Mouse (Mus musculus) midbrain, embryonic 12.5 days (tissue): Measurements from ENCODE around the gene Sgip1. TPM values are rescaled to one million over a fixed set of nuclear protein-coding genes. Genes with fewer than 3 reads are reported as not detected.

Experiments
- ATAC-seq: fragments of 200-750 bp; cut with Nextera tagmentation; 2 replicates; pipeline ENCODE4 v1.8.0; 2017; ENCODE audit warnings: low read depth, moderate TSS enrichment, moderate library complexity; ENCODE audit not compliant: low FRiP score
- H3K27ac ChIP-seq: fragments of 300-500 bp; sonication (generic); replicated peaks from 2 replicates; pipeline ENCODE4 v1.5.1; 2016; ENCODE audit warnings: mild to moderate bottlenecking
- H3K27me3 ChIP-seq: fragments of 300-500 bp; sonication (generic); 2 replicates; pipeline ENCODE4 v1.6.1; 2016; ENCODE audit warnings: mild to moderate bottlenecking
- H3K36me3 ChIP-seq: fragments of 300-500 bp; sonication (generic); 2 replicates; pipeline ENCODE4 v1.6.1; 2016
- H3K4me1 ChIP-seq: fragments of 300-500 bp; sonication (generic); 2 replicates; pipeline ENCODE4 v1.6.1; 2016
- H3K4me2 ChIP-seq: fragments of 300-500 bp; sonication (generic); replicated peaks from 2 replicates; pipeline ENCODE4 v1.6.1; 2016; ENCODE audit warnings: mild to moderate bottlenecking, moderate library complexity
- H3K4me3 ChIP-seq: fragments of 300-500 bp; sonication (generic); 2 replicates; pipeline ENCODE4 v1.5.1; 2016; ENCODE audit warnings: mild to moderate bottlenecking
- H3K9ac ChIP-seq: fragments of 300-500 bp; sonication (generic); replicated peaks from 2 replicates; pipeline ENCODE4 v1.6.1; 2016; ENCODE audit warnings: mild to moderate bottlenecking, moderate library complexity
- H3K9me3 ChIP-seq: fragments of 300-500 bp; sonication (generic); 2 replicates; pipeline ENCODE4 v1.6.1; 2016; ENCODE audit warnings: mild to moderate bottlenecking
- WGBS: fragments of 180-500 bp; shearing (Covaris S2); methylation state at CpG from one replicate; pipeline ENCODE4 v1.1.7; 2016; 5-methylcytosine and 5-hydroxymethylcytosine counted together
- polyA plus RNA-seq: library from polyadenylated mRNA; unstranded; fragments of >200 nt; fragmentation: Nextera tagmentation; extraction: Ambion mirVana; gene quantifications from 2 replicates; pipeline ENCODE4 v1.2.1, GENCODE M21; 2016

The Sgip1 gene
- polyA plus RNA-seq, 1 experiment from 2014 or later = 32.5 TPM

DNA sequence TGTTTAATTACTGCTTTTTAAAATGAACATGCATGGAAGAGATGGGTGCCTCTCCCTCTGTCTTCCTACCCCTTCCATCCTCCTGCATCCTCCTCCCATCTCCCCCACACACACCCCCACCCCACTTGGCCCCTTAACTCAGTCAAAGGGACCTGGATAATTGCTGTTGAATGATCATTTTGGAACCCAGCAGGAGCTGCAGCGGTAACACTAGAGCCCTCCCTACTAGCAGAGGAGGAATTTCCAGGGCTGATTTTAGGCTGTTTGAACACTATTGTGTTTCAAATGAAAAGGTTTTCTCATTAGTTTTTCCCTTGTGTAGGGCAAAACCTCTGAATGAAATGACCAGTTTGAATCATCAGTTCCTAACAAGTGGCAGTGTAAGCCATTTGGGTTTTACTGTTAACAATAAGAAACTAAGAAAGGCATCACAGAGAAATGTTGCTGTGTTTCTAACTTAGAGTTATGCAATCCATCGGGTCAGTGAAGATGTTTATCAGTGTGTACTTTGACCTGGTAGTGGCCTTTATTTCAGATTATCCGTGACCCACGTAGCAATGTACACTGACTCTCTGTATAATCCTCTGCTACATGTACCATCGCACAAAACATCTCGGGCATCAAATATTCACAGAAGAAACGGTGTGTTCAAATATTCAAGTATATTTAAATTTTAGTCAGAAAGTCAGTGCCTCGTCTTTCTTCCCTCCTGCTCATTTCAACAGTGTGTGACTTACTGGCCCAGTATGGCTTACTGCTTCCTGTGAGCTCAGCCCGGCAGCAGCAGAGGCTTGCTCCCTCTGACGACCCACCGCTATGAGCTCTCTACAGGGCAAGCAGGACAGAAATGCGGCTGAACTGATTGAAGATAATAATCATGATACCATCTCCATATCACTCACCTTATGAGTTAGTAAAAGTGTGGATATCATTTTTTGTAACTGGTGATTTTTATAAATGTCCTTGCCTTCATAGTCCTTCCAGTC, 235.5 kb downstream of the Sgip1 start:
- peaks cover 29% of the 10 kb centered on the region for H3K27me3 ChIP-seq
- peaks cover 23% of the 10 kb centered on the region for H3K4me1 ChIP-seq
- 13% methylated on average over 12 of the region's 12 CpGs for WGBS
- no peaks in the 10 kb centered on the region for H3K36me3 ChIP-seq
- ATAC-seq = no peak
- no peak overlapping the region for H3K4me2 ChIP-seq
- H3K4me3 ChIP-seq = no peak overlapping the region
- H3K9ac ChIP-seq = no peak overlapping the region
- H3K9me3 ChIP-seq = no peaks in the 10 kb centered on the region
- no peak overlapping the region for H3K27ac ChIP-seq

DNA sequence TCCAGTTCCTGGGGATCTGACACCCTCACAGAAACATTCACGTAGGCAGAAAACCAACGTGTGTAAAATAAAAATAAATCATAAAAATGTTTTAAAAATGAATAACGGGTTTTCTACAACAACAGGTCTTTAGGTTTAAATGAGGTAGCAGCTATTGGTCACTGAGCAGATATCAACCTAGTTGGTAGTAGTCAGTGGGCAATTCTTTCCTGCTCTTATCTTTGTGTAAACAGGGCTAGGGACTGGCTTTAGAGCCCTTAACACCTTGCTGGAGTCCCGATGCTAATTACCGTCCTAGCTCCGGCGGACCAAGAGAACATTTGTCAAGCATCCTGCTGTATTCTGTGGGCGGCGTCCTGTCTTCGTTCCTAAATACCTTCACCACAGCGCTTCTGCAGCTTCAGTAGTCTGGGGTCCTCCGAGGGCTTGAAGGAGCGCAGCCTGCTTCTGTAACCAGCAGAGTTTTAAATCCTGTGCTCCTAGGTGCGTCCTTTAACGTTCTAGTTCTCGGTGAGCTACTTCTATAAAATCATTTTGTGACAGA, 236.8 kb downstream of the Sgip1 start:
- no peak overlapping the region; the same call in 1 of the 2 replicates for H3K9ac ChIP-seq
- no peaks in the 10 kb centered on the region for H3K36me3 ChIP-seq
- H3K4me3 ChIP-seq = peak overlapping the region; percentile 27
- no peak overlapping the region for H3K27ac ChIP-seq
- no peak for ATAC-seq
- H3K9me3 ChIP-seq = no peaks in the 10 kb centered on the region
- peaks cover 23% of the 10 kb centered on the region for H3K4me1 ChIP-seq
- peaks cover 29% of the 10 kb centered on the region for H3K27me3 ChIP-seq
- H3K4me2 ChIP-seq = peak overlapping the region; percentile 54
- 12% methylated on average over 16 of the region's 16 CpGs for WGBS

DNA sequence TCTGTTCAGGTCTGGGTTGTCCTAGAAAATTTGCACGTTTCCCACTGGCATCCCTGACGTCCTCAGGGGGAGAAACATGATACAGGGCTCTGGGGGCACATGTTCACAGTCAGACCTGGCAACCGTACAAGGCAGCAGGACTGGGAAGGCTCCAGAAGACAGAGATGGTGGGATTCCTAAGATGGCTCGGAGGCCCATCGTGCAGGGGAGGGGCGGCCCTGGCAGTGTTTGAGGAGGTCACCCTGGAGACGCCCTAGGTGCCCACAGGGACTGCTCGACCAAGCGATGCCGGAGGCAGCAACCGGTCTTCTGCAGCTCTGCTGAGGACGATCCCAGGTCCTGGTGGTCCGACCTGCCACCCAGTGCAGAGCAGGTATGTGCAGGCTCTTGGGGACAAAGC, 237.3 kb downstream of the Sgip1 start, which contains the start of gene Tctex1d1:
Gene Tctex1d1, plus strand, starts transcription at position 167 of the 400 bp plus-strand sequence.
- no peaks in the 10 kb centered on the region for H3K9me3 ChIP-seq
- H3K4me2 ChIP-seq = peak within 1 kb of the TSS; percentile 54
- 2% methylated on average over 13 of the region's 13 CpGs for WGBS
- H3K9ac ChIP-seq = no peak within 1 kb of the TSS; the same call in 1 of the 2 replicates
- 0 out of 2 replicates have a peak, but pooled peaks have one; percentile 41 for ATAC-seq
- H3K27me3 ChIP-seq = peaks cover 29% of the 10 kb centered on the region
- peaks cover 23% of the 10 kb centered on the region for H3K4me1 ChIP-seq
- H3K36me3 ChIP-seq = no peaks in the 10 kb centered on the region
- no peak within 1 kb of the TSS for H3K27ac ChIP-seq
- H3K4me3 ChIP-seq = peak within 1 kb of the TSS; percentile 27

DNA sequence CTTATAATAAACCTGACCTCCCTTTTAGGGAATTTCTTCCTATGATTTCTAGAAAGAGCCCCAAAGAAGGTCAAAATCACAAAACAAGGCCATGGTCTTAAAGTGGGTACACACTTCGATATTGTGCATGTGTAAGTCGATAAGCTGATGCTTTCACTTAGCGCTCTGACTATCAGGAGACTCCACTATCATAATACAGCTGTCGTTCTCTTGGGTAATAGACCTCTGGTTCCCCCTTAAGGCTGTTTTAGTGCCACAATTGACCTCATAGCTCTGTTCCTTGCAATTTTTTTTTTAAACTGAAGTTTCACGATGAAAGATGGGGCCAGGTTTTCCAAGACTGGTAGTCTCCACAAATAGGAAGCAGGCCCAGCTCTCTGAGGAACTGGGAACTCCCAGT, 238.3 kb downstream of the Sgip1 start:
- Histone ChIP-seq H3K27ac (no peak overlapping the region), H3K27me3 (peaks cover 28% of the 10 kb centered on the region), H3K36me3 (no peaks in the 10 kb centered on the region), H3K4me3 (no peak overlapping the region), H3K4me1 (peaks cover 23% of the 10 kb centered on the region), H3K4me2 (no peak overlapping the region), H3K9ac (no peak overlapping the region), H3K9me3 (no peaks in the 10 kb centered on the region)
- 64% methylated on average over 5 of the region's 5 CpGs for WGBS
- ATAC-seq = no peak

DNA sequence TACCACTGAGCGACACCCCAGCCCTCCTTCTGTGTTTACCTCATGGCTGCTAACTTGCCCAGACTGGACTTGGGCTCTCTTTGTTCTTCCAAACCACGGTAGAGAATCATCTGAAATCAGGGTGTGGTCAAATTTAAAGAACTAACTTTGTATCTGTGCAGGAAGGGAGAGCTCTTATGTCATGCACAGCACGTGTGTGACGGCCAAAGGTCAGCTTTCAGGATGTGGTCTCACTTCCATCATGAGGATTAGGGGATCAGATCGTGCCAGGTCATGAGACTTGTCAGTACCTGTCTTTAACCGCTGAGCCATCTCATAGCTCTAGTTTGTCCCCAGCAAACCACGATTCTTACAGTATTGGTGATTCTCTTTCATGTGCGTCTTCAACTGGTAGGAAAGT, 240.6 kb downstream of the Sgip1 start:
- no peak overlapping the region for H3K4me2 ChIP-seq
- no peak overlapping the region for H3K27ac ChIP-seq
- H3K4me1 ChIP-seq = peaks cover 16% of the 10 kb centered on the region
- H3K9ac ChIP-seq = no peak overlapping the region
- 87% methylated on average over 8 of the region's 8 CpGs for WGBS
- no peak for ATAC-seq
- H3K36me3 ChIP-seq = no peaks in the 10 kb centered on the region
- H3K4me3 ChIP-seq = no peak overlapping the region
- no peaks in the 10 kb centered on the region for H3K9me3 ChIP-seq
- peaks cover 19% of the 10 kb centered on the region for H3K27me3 ChIP-seq

DNA sequence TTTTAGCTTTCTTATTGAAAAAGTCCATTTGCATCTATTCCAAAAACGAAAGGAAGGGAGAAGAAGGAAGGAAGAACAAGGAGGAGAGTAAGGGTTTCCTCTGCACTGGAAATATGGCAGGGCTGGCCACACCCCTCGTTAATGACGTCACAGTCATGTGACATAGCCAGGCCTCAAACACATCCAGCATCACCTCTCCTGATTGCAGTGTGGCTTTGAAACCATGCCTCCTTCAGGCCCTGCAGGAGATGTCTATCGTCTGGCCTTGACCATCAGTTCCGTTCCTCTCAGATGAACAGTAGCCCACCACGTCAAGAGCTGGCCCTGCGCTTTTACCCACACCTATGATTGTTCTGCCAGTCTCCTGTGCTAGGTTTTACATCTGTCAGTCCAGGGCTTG, 245.1 kb downstream of the Sgip1 start:
- WGBS = 70% methylated on average over 7 of the region's 7 CpGs

DNA sequence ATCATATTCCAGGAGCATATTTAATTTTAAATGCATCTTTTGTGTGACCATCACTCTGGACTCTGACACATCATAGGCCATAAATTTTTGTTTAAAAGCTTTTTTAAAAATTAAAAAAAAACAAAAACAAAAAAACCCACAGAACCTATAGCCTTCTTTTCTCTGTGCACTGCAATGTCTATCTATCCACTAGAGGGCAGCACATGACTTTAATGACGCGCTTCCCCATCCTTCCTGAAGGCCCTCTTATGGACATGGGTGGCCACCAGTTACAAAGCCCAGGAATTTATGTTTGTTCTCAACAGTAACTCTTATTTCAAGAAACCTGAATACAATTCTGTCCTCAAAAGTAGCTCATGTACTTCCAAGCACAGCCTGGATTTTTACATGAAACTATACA, 245.8 kb downstream of the Sgip1 start:
- 1% methylated on average over 2 of the region's 2 CpGs for WGBS
- no peak overlapping the region for H3K4me3 ChIP-seq
- ATAC-seq = peak; percentile 58
- no peaks in the 10 kb centered on the region for H3K36me3 ChIP-seq
- H3K9me3 ChIP-seq = no peaks in the 10 kb centered on the region
- H3K4me2 ChIP-seq = no peak overlapping the region
- H3K9ac ChIP-seq = no peak overlapping the region
- H3K27me3 ChIP-seq = no peaks in the 10 kb centered on the region
- H3K4me1 ChIP-seq = no peaks in the 10 kb centered on the region
- H3K27ac ChIP-seq = no peak overlapping the region

More for the DNA sequence above, 245.1 kb downstream of the Sgip1 start:
- H3K4me3 ChIP-seq = no peak overlapping the region
- H3K9me3 ChIP-seq = no peaks in the 10 kb centered on the region
- no peaks in the 10 kb centered on the region for H3K36me3 ChIP-seq
- H3K27me3 ChIP-seq = no peaks in the 10 kb centered on the region
- H3K27ac ChIP-seq = no peak overlapping the region
- H3K4me1 ChIP-seq = no peaks in the 10 kb centered on the region
- H3K4me2 ChIP-seq = no peak overlapping the region
- no peak for ATAC-seq
- H3K9ac ChIP-seq = no peak overlapping the region

DNA sequence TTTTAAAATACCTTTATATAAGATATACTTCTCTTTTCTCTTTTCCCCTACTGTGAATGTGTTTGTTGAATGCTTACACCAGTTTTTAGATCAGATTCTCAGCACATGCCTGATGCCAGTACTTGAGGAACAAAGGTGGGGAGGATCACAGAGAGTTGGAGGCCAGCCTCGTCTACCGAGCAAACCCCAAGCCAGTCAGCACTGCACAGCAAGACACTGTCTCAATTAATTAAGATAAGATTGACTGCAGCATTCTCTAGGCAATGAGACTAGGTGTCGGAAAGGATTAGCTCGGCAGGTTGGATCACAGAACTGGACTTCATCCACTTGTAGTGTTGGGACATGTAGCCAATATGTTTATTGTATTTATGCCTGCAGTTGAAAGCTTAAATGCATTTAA, 246.2 kb downstream of the Sgip1 start:
- 29% methylated on average over 4 of the region's 4 CpGs for WGBS
- peak; percentile 47 for ATAC-seq
- Histone ChIP-seq H3K9me3 (no peaks in the 10 kb centered on the region), H3K36me3 (no peaks in the 10 kb centered on the region), H3K4me3 (no peak overlapping the region), H3K27me3 (no peaks in the 10 kb centered on the region), H3K27ac (no peak overlapping the region), H3K4me1 (no peaks in the 10 kb centered on the region), H3K9ac (no peak overlapping the region), H3K4me2 (no peak overlapping the region)

DNA sequence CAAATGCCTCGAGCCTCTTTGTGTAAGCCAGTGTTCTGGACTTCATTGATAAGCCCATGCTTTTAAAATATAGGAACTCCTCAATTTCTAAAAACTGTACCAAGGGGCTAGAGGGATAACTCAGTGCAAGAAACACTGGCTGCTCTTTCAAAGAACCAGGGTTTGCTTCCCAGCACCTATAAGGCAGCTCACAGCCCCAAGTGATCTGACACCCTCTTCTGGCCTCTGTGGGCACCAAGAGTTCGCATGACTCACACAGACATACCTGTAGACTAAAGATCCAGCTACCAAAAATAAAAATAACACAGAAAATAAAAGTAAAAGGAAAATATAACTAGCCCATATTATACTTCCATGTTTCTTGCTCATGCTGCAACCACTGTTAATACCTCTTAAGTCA, 246.7 kb downstream of the Sgip1 start:
- Histone ChIP-seq H3K4me3 (no peak overlapping the region), H3K27ac (no peak overlapping the region), H3K4me1 (no peaks in the 10 kb centered on the region), H3K36me3 (no peaks in the 10 kb centered on the region), H3K9me3 (no peaks in the 10 kb centered on the region), H3K27me3 (no peaks in the 10 kb centered on the region), H3K4me2 (no peak overlapping the region), H3K9ac (no peak overlapping the region)
- no peak for ATAC-seq
- WGBS = 61% methylated on average over 2 of the region's 2 CpGs

DNA sequence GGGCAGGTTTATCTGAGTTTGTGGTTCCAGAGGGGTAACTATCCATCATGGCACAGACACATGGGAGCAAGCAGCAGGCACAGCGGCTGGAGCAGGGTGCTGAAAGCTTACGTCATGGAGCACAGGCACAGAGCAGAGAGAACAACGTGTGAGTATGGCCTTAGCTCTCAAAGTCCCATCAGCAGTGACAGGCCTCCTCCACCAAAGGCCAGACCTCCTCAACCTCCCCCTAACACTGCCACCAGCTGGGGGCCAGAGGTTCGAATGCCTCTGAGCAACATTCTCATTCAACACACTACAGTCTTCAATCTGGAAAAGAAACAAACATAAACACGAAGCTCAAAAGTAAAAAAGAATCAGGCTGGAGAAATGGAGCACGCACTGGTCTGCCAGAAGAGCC, 247.4 kb downstream of the Sgip1 start:
- Histone ChIP-seq H3K27ac (no peak overlapping the region), H3K4me3 (no peak overlapping the region), H3K9ac (no peak overlapping the region), H3K36me3 (no peaks in the 10 kb centered on the region), H3K27me3 (no peaks in the 10 kb centered on the region), H3K4me1 (no peaks in the 10 kb centered on the region), H3K9me3 (no peaks in the 10 kb centered on the region), H3K4me2 (no peak overlapping the region)
- WGBS = 87% methylated on average over 6 of the region's 6 CpGs
- ATAC-seq = no peak

DNA sequence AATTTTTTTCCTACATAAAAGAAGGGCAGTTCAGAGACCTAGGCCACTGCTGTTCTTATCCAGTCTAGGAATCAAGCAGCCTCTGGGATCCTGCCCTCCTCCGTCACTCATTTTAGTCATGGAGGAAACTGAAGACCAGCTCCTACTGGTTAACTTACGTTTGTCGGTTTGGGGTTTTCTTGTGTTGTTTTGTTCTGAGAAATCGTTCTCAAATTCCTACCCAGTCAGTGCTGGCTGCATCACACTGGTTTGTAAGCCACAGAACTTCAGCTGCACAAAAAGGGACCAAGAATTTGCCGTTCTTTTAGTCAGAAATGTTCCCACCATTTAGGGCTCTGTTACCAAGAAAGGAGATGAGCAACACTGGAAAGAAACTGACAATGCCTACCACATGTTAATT, 248.3 kb downstream of the Sgip1 start:
- Histone ChIP-seq H3K9me3 (no peaks in the 10 kb centered on the region), H3K9ac (no peak overlapping the region), H3K36me3 (no peaks in the 10 kb centered on the region), H3K4me3 (no peak overlapping the region), H3K4me2 (no peak overlapping the region), H3K27me3 (no peaks in the 10 kb centered on the region), H3K27ac (no peak overlapping the region), H3K4me1 (no peaks in the 10 kb centered on the region)
- ATAC-seq = no peak
- WGBS = 74% methylated on average over 5 of the region's 5 CpGs

DNA sequence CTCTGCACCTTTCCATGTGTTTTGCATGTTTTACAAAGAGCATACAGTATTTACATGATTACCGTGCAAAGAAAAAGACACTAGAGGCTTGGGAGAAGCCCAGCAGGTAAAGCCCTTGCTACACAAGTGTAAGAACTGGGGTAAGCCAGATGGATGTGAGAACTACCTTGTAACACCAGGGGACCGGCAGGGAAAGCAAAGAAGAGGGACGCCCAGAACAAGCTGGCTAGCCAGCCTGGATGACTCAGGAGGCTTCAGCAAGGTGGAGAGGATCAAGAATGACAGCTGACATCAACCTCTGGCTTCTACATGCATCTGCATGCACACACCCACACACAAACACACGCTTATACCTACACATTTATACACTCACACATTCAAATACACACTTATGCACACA, 248.9 kb downstream of the Sgip1 start:
- Histone ChIP-seq H3K9ac (no peak overlapping the region), H3K4me2 (no peak overlapping the region), H3K27ac (no peak overlapping the region), H3K9me3 (no peaks in the 10 kb centered on the region), H3K36me3 (no peaks in the 10 kb centered on the region), H3K4me1 (no peaks in the 10 kb centered on the region), H3K4me3 (no peak overlapping the region), H3K27me3 (no peaks in the 10 kb centered on the region)
- WGBS = 82% methylated on average over 4 of the region's 4 CpGs
- ATAC-seq = no peak
